Mouse (Mus musculus) embryonic facial prominence, embryonic 14.5 days (tissue): ENCODE data around the gene C1d. TPM values are rescaled to one million over a fixed set of nuclear protein-coding genes. Genes with fewer than 3 reads are reported as not detected.

Source experiments
- ATAC-seq: fragments of 200-750 bp; cut with Nextera tagmentation; 2 replicates; pipeline ENCODE4 v1.8.0; 2017; ENCODE audit warnings: low read depth, moderate number of reproducible peaks, moderate TSS enrichment
- DNase-seq: peaks from one replicate; pipeline ENCODE4 v3.0.0-alpha.2; 2015; ENCODE audit warnings: low spot score
- H3K27ac ChIP-seq: fragments of 300-500 bp; sonication (generic); replicated peaks from 2 replicates; pipeline ENCODE4 v1.5.1; 2014; ENCODE audit warnings: low read depth, mild to moderate bottlenecking, low read length, moderate library complexity
- H3K27me3 ChIP-seq: fragments of 300-500 bp; sonication (generic); replicated peaks from 2 replicates; pipeline ENCODE4 v1.6.1; 2014; ENCODE audit warnings: low read length; ENCODE audit not compliant: control insufficient read depth, insufficient read depth
- H3K36me3 ChIP-seq: fragments of 300-500 bp; sonication (generic); 2 replicates; pipeline ENCODE4 v1.6.1; 2014; ENCODE audit warnings: low read length, mixed read lengths; ENCODE audit not compliant: control insufficient read depth, insufficient read depth
- H3K4me1 ChIP-seq: fragments of 300-500 bp; sonication (generic); 2 replicates; pipeline ENCODE4 v1.6.1; 2014; ENCODE audit warnings: antibody characterized with exemption, low read length; ENCODE audit not compliant: control insufficient read depth, insufficient read depth
- H3K4me2 ChIP-seq: fragments of 300-500 bp; sonication (generic); 2 replicates; pipeline ENCODE4 v1.6.1; 2014; ENCODE audit warnings: low read depth, mild to moderate bottlenecking, low read length, moderate library complexity, mixed read lengths
- H3K4me3 ChIP-seq: fragments of 300-500 bp; sonication (generic); 2 replicates; pipeline ENCODE4 v1.5.1; 2014; ENCODE audit warnings: low read depth, mild to moderate bottlenecking, low read length
- H3K9ac ChIP-seq: fragments of 300-500 bp; sonication (generic); 2 replicates; pipeline ENCODE4 v1.6.1; 2014; ENCODE audit warnings: low read depth, mild to moderate bottlenecking, low read length, moderate library complexity, mixed read lengths
- H3K9me3 ChIP-seq: fragments of 300-500 bp; sonication (generic); 2 replicates; pipeline ENCODE4 v1.6.1; 2016; ENCODE audit warnings: low read length; ENCODE audit not compliant: control insufficient read depth
- WGBS: fragments of 180-500 bp; shearing (Covaris S2); extraction: QIAGEN DNeasy Blood & Tissue Kit; methylation state at CpG from one replicate; pipeline ENCODE4 v1.1.7; 2014; 5-methylcytosine and 5-hydroxymethylcytosine counted together
- polyA plus RNA-seq: library from polyadenylated mRNA; unstranded; fragments of >200 nt; fragmentation: Nextera tagmentation; extraction: Ambion mirVana; gene quantifications from 2 replicates; pipeline ENCODE4 v1.2.1, GENCODE M21; 2014

Gene C1d
- polyA plus RNA-seq, 1 experiment from 2014 or later, result 105 TPM

- no peak overlapping the region for H3K4me2 ChIP-seq
- no peaks in the 10 kb centered on the region for H3K27me3 ChIP-seq
- H3K4me3 ChIP-seq, result no peak overlapping the region
- no peaks in the 10 kb centered on the region for H3K36me3 ChIP-seq
- ATAC-seq (0 out of 2 replicates have a peak, but pooled peaks have one; percentile 44), DNase-seq (peak; percentile 56)
- no peak overlapping the region for H3K9ac ChIP-seq
- H3K27ac ChIP-seq, result no peak overlapping the region
- WGBS, result 67% methylated on average over 8 of the region's 8 CpGs
- H3K4me1 ChIP-seq, result no peaks in the 10 kb centered on the region
- H3K9me3 ChIP-seq, result no peaks in the 10 kb centered on the region
Measured at GRCm38 (mm10) chr11:17306007-17306891, 48.9 kb downstream of the C1d start.

- Histone ChIP-seq H3K4me3 (no peak overlapping the region), H3K4me1 (no peaks in the 10 kb centered on the region), H3K27ac (no peak overlapping the region)
Measured at GRCm38 (mm10) chr11:17307457-17307856, 50.1 kb downstream of the C1d start.

More at GRCm38 (mm10) chr11:17307457-17307856, 50.1 kb downstream of the C1d start:
- Histone ChIP-seq H3K4me2 (no peak overlapping the region), H3K9ac (no peak overlapping the region), H3K27me3 (no peaks in the 10 kb centered on the region), H3K36me3 (no peaks in the 10 kb centered on the region), H3K9me3 (no peaks in the 10 kb centered on the region)
- no peak for DNase-seq
- no peak for ATAC-seq

Other genes with a start within 250 kb of the C1d start
- 34.8 and 38.4 TPM in 2 replicates for gene Cnrip1, start 206.0 kb upstream of the C1d start, polyA plus RNA-seq
- gene Plek, start 205.2 kb upstream of the C1d start, polyA plus RNA-seq, result 4.2 and 4.4 TPM in 2 replicates
- gene Ppp3r1, start 98.3 kb upstream of the C1d start, polyA plus RNA-seq, result 97.7 and 104 TPM in 2 replicates
- 23.6 and 24.3 TPM in 2 replicates for gene Wdr92, start 75.5 kb upstream of the C1d start, polyA plus RNA-seq
- 69.8 and 75.5 TPM in 2 replicates for gene Pno1, start 46.0 kb upstream of the C1d start, polyA plus RNA-seq